Mouse (Mus musculus): ENCODE measurements at regions not wholly inside any gene's neighbourhood (a gene's known extent, or its start where the extent isn't known, plus 50 kb on each side); places are given as distances from the start of the nearest gene placed in this dataset.

DNA sequence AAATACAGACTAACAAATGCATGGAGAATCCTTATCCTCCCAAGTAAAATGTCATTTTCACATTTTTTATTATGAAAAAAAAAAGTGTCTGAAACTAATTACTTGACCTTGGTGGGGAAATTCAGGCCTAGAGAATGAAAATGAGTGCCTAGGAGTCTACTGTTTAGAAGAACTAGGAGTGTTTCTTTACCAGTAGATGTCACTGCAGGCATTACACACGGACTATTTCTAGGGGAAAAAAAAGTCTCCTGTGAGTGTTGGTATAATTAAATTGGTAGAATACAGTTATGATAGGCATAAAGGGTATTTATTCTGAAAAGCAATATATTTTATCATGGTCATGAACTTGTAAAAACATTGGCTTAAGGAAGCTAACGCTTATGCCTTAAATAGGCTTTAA, 55.5 kb upstream of the Mpdz start:
- 41% methylated on average over 2 of the region's 2 CpGs for WGBS
- Histone ChIP-seq H3K27ac (no peak overlapping the region), H3K9ac (ENCODE audit: low read depth, low read length) (no peak overlapping the region), H3K36me3 (ENCODE audit: control insufficient read depth, insufficient read depth, low read length) (no peaks in the 10 kb centered on the region), H3K4me3 (no peak overlapping the region), H3K4me1 (ENCODE audit: control insufficient read depth, insufficient read depth, low read length) (no peaks in the 10 kb centered on the region), H3K27me3 (ENCODE audit: control insufficient read depth, insufficient read depth, low read length) (no peaks in the 10 kb centered on the region), H3K79me2 (replicated peaks; ENCODE audit: control insufficient read depth, insufficient read depth, low read length) (no peaks in the 10 kb centered on the region)
- intact Hi-C loops (cut with DNase I), result loop anchor here (2.0 to 5.0 kb wide), 2 partner anchors 1044 to 1117 kb away; no protein-coding TSS in a partner anchor
- TF ChIP-seq EP300 (IDR thresholded peaks at IDR 0.05; ENCODE audit: insufficient read depth, low read depth, low read length) (no peak), POLR2A (IDR thresholded peaks at IDR 0.05; ENCODE audit: insufficient read depth, low read depth, low read length) (no peak), CTCF (IDR thresholded peaks at IDR 0.05) (peak; percentile 78)
- DNase-seq, result no peak

DNA sequence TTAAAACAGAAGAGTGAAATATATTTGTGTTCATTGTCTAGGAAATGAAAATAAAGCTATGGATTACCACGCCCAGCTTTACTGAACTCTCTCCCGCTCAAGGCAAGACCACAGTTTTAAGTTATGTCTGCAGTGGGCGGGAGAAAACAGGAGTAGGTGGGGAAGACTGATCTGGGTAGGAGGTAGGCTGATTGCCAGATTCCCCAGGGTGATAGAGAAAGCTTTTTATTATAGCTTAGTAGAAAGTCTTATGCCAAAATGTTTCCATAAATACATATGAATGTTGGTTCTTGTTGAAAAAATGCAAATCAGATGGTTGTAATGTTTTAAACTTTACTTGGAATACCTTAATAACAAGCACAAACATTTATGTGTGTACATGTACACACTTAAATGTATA, 50.2 kb upstream of the Mpdz start:
- Histone ChIP-seq H3K27ac (no peak overlapping the region), H3K4me3 (no peak overlapping the region), H3K27me3 (ENCODE audit: control insufficient read depth, insufficient read depth, low read length) (no peaks in the 10 kb centered on the region), H3K79me2 (replicated peaks; ENCODE audit: control insufficient read depth, insufficient read depth, low read length) (no peaks in the 10 kb centered on the region), H3K36me3 (ENCODE audit: control insufficient read depth, insufficient read depth, low read length) (no peaks in the 10 kb centered on the region), H3K4me1 (ENCODE audit: control insufficient read depth, insufficient read depth, low read length) (no peaks in the 10 kb centered on the region), H3K9ac (ENCODE audit: low read depth, low read length) (no peak overlapping the region)
- intact Hi-C loops (cut with DNase I), result loop anchor here (5.0 kb wide), 1 partner anchor 1439 kb away; no protein-coding TSS in a partner anchor
- TF ChIP-seq CTCF (IDR thresholded peaks at IDR 0.05), result no peak
- no peak for TF ChIP-seq POLR2A (IDR thresholded peaks at IDR 0.05; ENCODE audit: insufficient read depth, low read depth, low read length)
- no peak for TF ChIP-seq EP300 (IDR thresholded peaks at IDR 0.05; ENCODE audit: insufficient read depth, low read depth, low read length)
- WGBS, result 85% methylated on average over 3 of the region's 3 CpGs
- no peak for DNase-seq

Small RNA genes lying in the stretch of these regions (microRNA-seq; reads per million reads assigned to microRNA genes)
- 0 to 0.39 reads per million in 2 experiments for gene Gm22402
